Mouse (Mus musculus): ENCODE measurements around the gene Sgo2a.

DNA sequence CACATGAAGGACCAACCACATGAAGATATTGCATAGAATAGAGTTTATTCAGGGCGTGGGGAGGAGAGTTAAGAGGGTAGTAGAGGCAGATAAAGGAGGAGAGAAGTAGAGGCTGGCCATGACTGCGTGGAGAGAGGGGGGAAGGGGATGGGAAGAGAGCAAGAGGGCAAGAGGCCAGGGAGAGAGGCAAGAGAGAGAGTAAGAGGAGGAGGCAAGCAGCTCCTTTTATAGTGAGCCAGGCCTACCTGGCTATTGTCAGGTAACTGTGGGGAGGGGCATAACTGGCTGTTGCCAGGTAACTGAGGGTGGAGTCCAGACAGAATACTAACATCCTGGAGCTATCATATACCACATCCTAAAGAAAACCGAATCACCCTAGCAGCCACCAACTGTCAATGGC is 49.3 kb downstream of the Sgo2a start:
- TF ChIP-seq POLR2A (IDR thresholded peaks at IDR 0.05; ENCODE audit: insufficient read depth, low read length) = no peak
- no peak for TF ChIP-seq CTCF (IDR thresholded peaks at IDR 0.05; ENCODE audit: low read depth, low read length)

All from ES-Bruce4 (cell line).